Mouse (Mus musculus): ENCODE measurements around the gene Msrb3.

The Msrb3 gene

GRCm38 (mm10) chr10:120898357-120898756 is 544 bp downstream of the Msrb3 start:
- DNase-seq (ENCODE audit: low spot score in 2 of 2), result no peak

- no peak for DNase-seq (ENCODE audit: low spot score in 2 of 2)
These were observed 3.0 kb downstream of the Msrb3 start for GRCm38 (mm10) chr10:120895899-120896289.

GRCm38 (mm10) chr10:120894978-120895898 is 3.7 kb downstream of the Msrb3 start:
- DNase-seq (ENCODE audit: low spot score in 2 of 2), result no peak

GRCm38 (mm10) chr10:120893938-120894337 is 5.0 kb downstream of the Msrb3 start:
- DNase-seq (ENCODE audit: low spot score in 2 of 2), result no peak

- no peak for DNase-seq (ENCODE audit: low spot score in 2 of 2)
These were observed 7.8 kb downstream of the Msrb3 start for GRCm38 (mm10) chr10:120891131-120891530.

- DNase-seq (ENCODE audit: low spot score in 2 of 2), result no peak
These were observed 8.3 kb downstream of the Msrb3 start for GRCm38 (mm10) chr10:120890592-120890991.

- no peak for DNase-seq (ENCODE audit: low spot score in 2 of 2)
These were observed 10.4 kb downstream of the Msrb3 start for GRCm38 (mm10) chr10:120888531-120888930.

GRCm38 (mm10) chr10:120884220-120884619 is 14.7 kb downstream of the Msrb3 start:
- no peak for DNase-seq (ENCODE audit: low spot score in 2 of 2)

- DNase-seq (ENCODE audit: low spot score in 2 of 2), result no peak
These were observed 15.2 kb downstream of the Msrb3 start for GRCm38 (mm10) chr10:120883732-120884131.

- no peak for DNase-seq (ENCODE audit: low spot score in 2 of 2)
These were observed 15.9 kb downstream of the Msrb3 start for GRCm38 (mm10) chr10:120883069-120883415.

- DNase-seq (ENCODE audit: low spot score in 2 of 2), result no peak
These were observed 16.4 kb downstream of the Msrb3 start for GRCm38 (mm10) chr10:120882347-120883068.

GRCm38 (mm10) chr10:120876549-120877270 is 22.2 kb downstream of the Msrb3 start:
- DNase-seq (ENCODE audit: low spot score in 2 of 2), result no peak

- peak; percentile 67 to 74 for DNase-seq (ENCODE audit: low spot score in 2 of 2)
These were observed 23.0 kb downstream of the Msrb3 start for GRCm38 (mm10) chr10:120875672-120876463.

- no peak for DNase-seq (ENCODE audit: low spot score in 2 of 2)
These were observed 24.6 kb downstream of the Msrb3 start for GRCm38 (mm10) chr10:120874261-120874660.

GRCm38 (mm10) chr10:120873646-120874201 is 25.2 kb downstream of the Msrb3 start:
- DNase-seq (ENCODE audit: low spot score in 2 of 2), result no peak

- DNase-seq (ENCODE audit: low spot score in 2 of 2), result no peak
These were observed 26.4 kb downstream of the Msrb3 start for GRCm38 (mm10) chr10:120872483-120872862.

GRCm38 (mm10) chr10:120871630-120872482 is 27.0 kb downstream of the Msrb3 start:
- DNase-seq (ENCODE audit: low spot score in 2 of 2), result no peak

- no peak for DNase-seq (ENCODE audit: low spot score in 2 of 2)
These were observed 27.8 kb downstream of the Msrb3 start for GRCm38 (mm10) chr10:120871096-120871495.

GRCm38 (mm10) chr10:120869241-120869775 is 29.6 kb downstream of the Msrb3 start:
- DNase-seq (ENCODE audit: low spot score in 2 of 2), result no peak

GRCm38 (mm10) chr10:120864446-120864845 is 34.5 kb downstream of the Msrb3 start:
- peak; percentile 30 to 34 for DNase-seq (ENCODE audit: low spot score in 2 of 2)

Measured in right cerebral cortex, postnatal 36 days (tissue).